Mouse (Mus musculus): Measurements from ENCODE around the gene B4galnt1. TPM values are rescaled to one million over a fixed set of nuclear protein-coding genes. Genes with fewer than 3 reads are reported as not detected.

Gene B4galnt1
- polyA plus RNA-seq (2015; fragmentation: Nextera tagmentation; extraction: Ambion mirVana): 6.2 and 6.9 TPM in 2 replicates

DNA sequence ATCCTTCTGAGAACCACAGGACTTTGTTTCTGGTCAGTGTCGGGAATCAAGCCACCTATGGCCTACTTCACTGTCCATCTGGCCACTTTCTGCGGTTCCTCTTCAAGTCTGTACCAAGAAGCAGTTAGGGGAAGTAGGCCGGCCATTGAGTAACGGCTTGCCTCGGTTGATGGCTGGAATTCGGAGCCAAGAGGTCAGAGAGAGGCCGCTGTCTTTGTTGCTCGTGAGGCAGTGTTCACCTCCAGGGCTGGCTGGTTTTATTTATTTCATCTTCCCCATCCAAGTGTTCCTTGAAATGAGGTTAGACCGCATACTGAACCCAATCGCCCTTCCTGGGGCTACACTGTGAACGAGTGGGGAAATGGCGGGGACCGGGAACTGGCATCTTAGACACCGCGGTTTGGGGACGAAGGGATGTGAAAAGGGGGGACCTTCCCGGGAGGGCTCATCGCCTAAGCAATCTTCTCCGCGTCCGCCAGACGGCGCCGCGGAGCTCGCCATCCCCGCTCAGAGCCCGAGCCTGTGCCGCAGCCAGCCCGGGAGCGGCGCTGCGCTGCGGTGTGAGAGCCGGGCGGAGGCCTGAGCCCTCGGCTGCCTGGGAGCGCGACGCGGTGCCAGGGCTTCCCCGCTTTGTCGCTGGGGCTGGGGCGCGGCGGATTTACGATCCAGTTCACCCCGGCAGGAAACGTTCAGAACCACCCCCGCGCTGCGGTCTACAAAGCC lies at the start of gene B4galnt1:
TSS of gene B4galnt1 (plus strand) at position 595 of the 723 bp plus-strand sequence.
- Histone ChIP-seq H3K4me1 (peaks cover 17% of the 10 kb centered on the region), H3K27ac (no peak within 1 kb of the TSS), H3K9ac (peak within 1 kb of the TSS; percentile 76), H3K27me3 (peaks cover 72% of the 10 kb centered on the region), H3K4me2 (replicated peaks) (peak within 1 kb of the TSS; percentile 100), H3K36me3 (no peaks in the 10 kb centered on the region), H3K9me3 (no peaks in the 10 kb centered on the region), H3K4me3 (peak within 1 kb of the TSS; percentile 65)
- WGBS: 3% methylated on average over 52 of the region's 52 CpGs
- peak; percentile 83 for ATAC-seq (ENCODE audit: low FRiP score, low read depth)

GRCm38 (mm10) chr10:127118470-127118869 lies 46.6 kb upstream of the B4galnt1 start:
- Histone ChIP-seq H3K4me1 (peaks cover 18% of the 10 kb centered on the region), H3K9me3 (no peaks in the 10 kb centered on the region), H3K9ac (no peak overlapping the region), H3K27ac (no peak overlapping the region), H3K4me2 (replicated peaks) (no peak overlapping the region), H3K4me3 (no peak overlapping the region), H3K27me3 (no peaks in the 10 kb centered on the region), H3K36me3 (peaks cover 47% of the 10 kb centered on the region)
- WGBS: 93% methylated on average over 11 of the region's 11 CpGs
- ATAC-seq (ENCODE audit: low FRiP score, low read depth): no peak

DNA sequence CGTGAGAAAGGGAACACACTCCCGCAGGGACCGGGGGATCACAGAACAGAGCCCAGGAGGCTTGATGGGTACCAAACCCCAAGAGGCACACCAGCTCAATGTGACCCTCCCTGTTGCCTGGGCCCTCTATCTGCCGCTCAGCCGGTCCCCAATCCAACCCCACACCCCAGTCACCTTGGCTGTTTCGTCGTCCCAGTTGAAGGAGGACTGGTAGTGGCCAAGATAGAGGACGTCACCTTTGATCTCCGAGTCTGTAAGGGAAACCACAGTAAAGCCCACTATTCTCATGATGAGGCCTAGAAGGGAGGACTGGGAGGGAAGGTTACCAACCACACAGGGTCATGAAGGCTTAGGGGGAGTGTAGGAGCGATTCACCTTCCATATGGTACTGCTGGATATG lies 45.8 kb upstream of the B4galnt1 start:
- Histone ChIP-seq H3K9ac (no peak overlapping the region), H3K4me1 (peaks cover 18% of the 10 kb centered on the region), H3K27ac (no peak overlapping the region), H3K9me3 (no peaks in the 10 kb centered on the region), H3K4me2 (replicated peaks) (no peak overlapping the region), H3K27me3 (no peaks in the 10 kb centered on the region), H3K36me3 (peaks cover 47% of the 10 kb centered on the region), H3K4me3 (no peak overlapping the region)
- ATAC-seq (ENCODE audit: low FRiP score, low read depth): no peak
- WGBS: 90% methylated on average over 10 of the region's 10 CpGs

- peaks cover 18% of the 10 kb centered on the region for H3K4me1 ChIP-seq
- peak overlapping the region; percentile 80 for H3K9ac ChIP-seq
- H3K27me3 ChIP-seq: no peaks in the 10 kb centered on the region
- peak; percentile 12; the same call in 1 of the 2 replicates for ATAC-seq (ENCODE audit: low FRiP score, low read depth)
- H3K4me3 ChIP-seq: peak overlapping the region; percentile 83
- H3K27ac ChIP-seq: no peak overlapping the region
- peaks cover 35% of the 10 kb centered on the region for H3K36me3 ChIP-seq
- H3K9me3 ChIP-seq: no peaks in the 10 kb centered on the region
- H3K4me2 ChIP-seq (replicated peaks): peak overlapping the region; percentile 98
- WGBS: 5% methylated on average over 34 of the region's 34 CpGs
These were observed 44.5 kb upstream of the B4galnt1 start for GRCm38 (mm10) chr10:127120301-127121065.

DNA sequence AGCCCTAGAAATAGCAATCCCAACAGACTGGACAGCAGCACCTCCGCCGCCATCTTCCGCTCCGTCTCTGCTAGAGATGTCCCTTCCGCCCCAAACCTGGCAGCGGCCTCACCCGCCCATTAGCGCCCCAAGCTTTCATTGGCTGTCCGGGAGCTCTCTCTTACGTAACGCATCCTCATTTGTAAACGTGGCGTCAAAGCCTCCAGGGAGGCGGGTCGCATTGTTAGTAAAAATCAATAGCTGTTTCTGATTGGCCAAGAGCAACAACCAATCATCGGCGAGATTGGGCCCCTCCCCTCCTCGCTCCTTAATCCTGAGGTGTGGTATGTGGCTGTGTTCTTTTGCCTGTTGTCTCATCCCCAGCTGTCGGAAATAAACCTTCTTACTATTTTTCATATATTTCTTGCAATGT lies 44.0 kb upstream of the B4galnt1 start, which contains the start of gene Os9:
TSS of gene Os9 (minus strand) at position 66 of the 412 bp plus-strand sequence.
- Histone ChIP-seq H3K9me3 (no peaks in the 10 kb centered on the region), H3K27me3 (no peaks in the 10 kb centered on the region), H3K4me2 (replicated peaks) (peak within 1 kb of the TSS; percentile 98), H3K9ac (peak within 1 kb of the TSS; percentile 80), H3K4me3 (peak within 1 kb of the TSS; percentile 83), H3K36me3 (peaks cover 29% of the 10 kb centered on the region), H3K4me1 (peaks cover 18% of the 10 kb centered on the region), H3K27ac (no peak within 1 kb of the TSS)
- 0% methylated on average over 19 of the region's 19 CpGs for WGBS
- ATAC-seq (ENCODE audit: low FRiP score, low read depth): peak; percentile 97

- Histone ChIP-seq H3K36me3 (peaks cover 24% of the 10 kb centered on the region), H3K4me2 (replicated peaks) (no peak overlapping the region), H3K4me1 (peaks cover 18% of the 10 kb centered on the region), H3K27ac (no peak overlapping the region), H3K9me3 (no peaks in the 10 kb centered on the region), H3K9ac (no peak overlapping the region), H3K27me3 (no peaks in the 10 kb centered on the region), H3K4me3 (no peak overlapping the region)
- no peak for ATAC-seq (ENCODE audit: low FRiP score, low read depth)
- 92% methylated on average over 3 of the region's 3 CpGs for WGBS
These were observed 43.0 kb upstream of the B4galnt1 start for GRCm38 (mm10) chr10:127122018-127122417.

DNA sequence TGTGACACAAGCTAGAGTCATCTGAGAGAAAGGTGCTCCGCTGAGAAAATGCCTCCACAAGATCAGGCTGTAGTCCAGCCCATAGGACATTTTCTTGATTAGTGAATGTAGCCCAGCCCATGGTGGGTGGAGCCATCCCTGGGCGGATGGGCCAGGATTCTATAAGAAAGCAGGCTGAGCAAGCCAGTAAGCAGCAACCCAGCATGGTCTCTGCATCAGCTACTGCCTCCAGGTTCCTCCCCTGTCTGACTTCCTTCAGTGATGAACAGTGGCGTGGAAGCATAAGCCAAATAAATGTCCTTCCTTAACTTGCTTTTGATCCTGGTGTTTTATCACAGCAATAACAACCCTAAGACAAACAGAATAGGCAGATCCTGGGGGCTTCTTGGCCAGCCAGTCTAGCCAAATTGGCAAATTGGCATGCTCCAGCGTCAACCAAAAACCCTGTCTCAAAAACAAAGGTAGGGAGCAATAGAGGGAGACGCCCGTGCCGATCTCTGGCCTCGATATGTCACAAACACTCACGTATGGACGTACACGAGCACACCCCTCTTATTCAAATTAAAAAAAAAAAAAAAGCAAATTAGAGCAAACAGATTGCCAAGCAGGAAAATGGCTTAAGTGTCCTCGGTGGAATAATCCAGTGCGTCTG lies 42.1 kb upstream of the B4galnt1 start:
- Histone ChIP-seq H3K9ac (peak overlapping the region; percentile 48; the same call in 1 of the 2 replicates), H3K27ac (no peak overlapping the region)
- ATAC-seq (ENCODE audit: low FRiP score, low read depth): no peak

GRCm38 (mm10) chr10:127123436-127123805 lies 41.6 kb upstream of the B4galnt1 start:
- Histone ChIP-seq H3K9ac (peak overlapping the region; percentile 48; the same call in 1 of the 2 replicates), H3K36me3 (peaks cover 12% of the 10 kb centered on the region)
- WGBS: 10% methylated on average over 4 of the region's 4 CpGs

More for the DNA sequence above, 42.1 kb upstream of the B4galnt1 start:
- peak overlapping the region; percentile 62 for H3K4me2 ChIP-seq (replicated peaks)
- H3K9me3 ChIP-seq: no peaks in the 10 kb centered on the region
- peaks cover 18% of the 10 kb centered on the region for H3K4me1 ChIP-seq
- no peaks in the 10 kb centered on the region for H3K27me3 ChIP-seq
- peaks cover 17% of the 10 kb centered on the region for H3K36me3 ChIP-seq
- peak overlapping the region; percentile 34 for H3K4me3 ChIP-seq
- 17% methylated on average over 13 of the region's 13 CpGs for WGBS

GRCm38 (mm10) chr10:127125210-127126001 lies 39.6 kb upstream of the B4galnt1 start:
- Histone ChIP-seq H3K9me3 (no peaks in the 10 kb centered on the region), H3K27me3 (no peaks in the 10 kb centered on the region), H3K27ac (no peak overlapping the region), H3K9ac (no peak overlapping the region), H3K4me3 (no peak overlapping the region), H3K4me2 (replicated peaks) (no peak overlapping the region), H3K4me1 (peaks cover 12% of the 10 kb centered on the region), H3K36me3 (no peaks in the 10 kb centered on the region)
- WGBS: 72% methylated on average over 9 of the region's 9 CpGs
- no peak for ATAC-seq (ENCODE audit: low FRiP score, low read depth)

More at GRCm38 (mm10) chr10:127123436-127123805, 41.6 kb upstream of the B4galnt1 start:
- Histone ChIP-seq H3K27ac (no peak overlapping the region), H3K27me3 (no peaks in the 10 kb centered on the region), H3K4me2 (replicated peaks) (peak overlapping the region; percentile 62), H3K9me3 (no peaks in the 10 kb centered on the region), H3K4me3 (peak overlapping the region; percentile 34), H3K4me1 (peaks cover 18% of the 10 kb centered on the region)
- no peak for ATAC-seq (ENCODE audit: low FRiP score, low read depth)

DNA sequence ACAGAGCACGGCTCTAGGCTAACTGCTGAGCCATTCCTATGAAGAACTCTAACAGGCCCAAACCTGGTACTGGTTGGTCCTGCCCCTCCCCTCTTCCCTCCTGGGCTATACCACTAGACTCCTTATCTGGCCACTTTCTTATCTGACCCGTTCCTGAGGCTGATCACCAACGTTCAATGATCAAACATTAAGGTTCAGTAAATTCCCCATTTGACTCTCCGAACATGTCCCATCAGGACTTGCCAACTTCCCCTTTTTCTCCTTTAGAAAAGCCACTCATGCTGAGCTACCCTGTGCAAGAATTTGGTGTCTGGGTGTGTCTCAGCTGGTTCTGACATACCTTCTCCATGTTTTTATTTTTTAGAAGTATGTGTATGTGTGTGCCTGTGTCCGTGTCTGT lies 38.4 kb upstream of the B4galnt1 start:
- WGBS: 83% methylated on average over 5 of the region's 5 CpGs
- Histone ChIP-seq H3K27ac (no peak overlapping the region), H3K9ac (no peak overlapping the region), H3K4me2 (replicated peaks) (no peak overlapping the region), H3K36me3 (no peaks in the 10 kb centered on the region), H3K9me3 (no peaks in the 10 kb centered on the region), H3K4me1 (peaks cover 9% of the 10 kb centered on the region; the same call in 1 of the 2 replicates), H3K4me3 (no peak overlapping the region), H3K27me3 (no peaks in the 10 kb centered on the region)
- no peak for ATAC-seq (ENCODE audit: low FRiP score, low read depth)

DNA sequence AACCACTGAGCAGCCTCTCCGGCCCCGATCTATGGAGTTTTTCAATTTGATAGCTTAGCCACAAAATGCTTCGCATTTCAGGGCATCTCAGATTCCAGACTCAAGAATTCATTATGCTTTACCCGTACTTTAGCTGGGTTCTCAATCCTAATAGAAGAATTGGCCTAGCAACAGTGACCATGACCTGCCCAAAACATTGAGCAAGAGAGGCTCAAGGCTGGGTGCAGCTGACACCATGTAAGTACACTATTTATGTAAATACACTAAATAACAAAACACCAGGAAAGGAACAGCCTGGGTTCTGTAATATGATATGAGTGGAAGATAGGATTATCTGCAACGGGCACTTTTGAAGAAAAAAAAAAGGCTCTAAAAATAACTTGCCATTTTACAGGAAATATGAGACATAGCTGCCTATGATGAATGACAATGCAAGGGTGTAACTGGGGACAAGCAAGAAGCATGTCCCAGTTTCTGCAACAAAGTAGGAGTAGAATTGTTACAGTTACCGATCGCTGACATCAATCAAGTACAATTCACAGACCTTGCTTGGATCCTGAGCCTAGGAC lies 37.2 kb upstream of the B4galnt1 start:
- ATAC-seq (ENCODE audit: low FRiP score, low read depth): no peak
- no peaks in the 10 kb centered on the region for H3K27me3 ChIP-seq
- no peaks in the 10 kb centered on the region for H3K9me3 ChIP-seq
- no peak overlapping the region for H3K4me2 ChIP-seq (replicated peaks)
- no peaks in the 10 kb centered on the region for H3K36me3 ChIP-seq
- WGBS: 78% methylated on average over 7 of the region's 7 CpGs
- no peak overlapping the region for H3K27ac ChIP-seq
- H3K9ac ChIP-seq: no peak overlapping the region
- peaks cover 6% of the 10 kb centered on the region; the same call in 1 of the 2 replicates for H3K4me1 ChIP-seq
- no peak overlapping the region for H3K4me3 ChIP-seq
